Mouse (Mus musculus) neural tube, embryonic 12.5 days (tissue): Measurements from ENCODE around the gene Mgmt. TPM values are rescaled to one million over a fixed set of nuclear protein-coding genes. Genes with fewer than 3 reads are reported as not detected.

Source experiments
- ATAC-seq: fragments of 200-750 bp; cut with Nextera tagmentation; 2 replicates; pipeline ENCODE4 v1.8.0; 2017; ENCODE audit warnings: low read depth, mild to moderate bottlenecking, moderate TSS enrichment, moderate library complexity; ENCODE audit not compliant: low FRiP score
- H3K27ac ChIP-seq: fragments of 300-500 bp; sonication (generic); 2 replicates; pipeline ENCODE4 v1.5.1; 2016
- H3K27me3 ChIP-seq: fragments of 300-500 bp; sonication (generic); replicated peaks from 2 replicates; pipeline ENCODE4 v1.6.1; 2016; ENCODE audit warnings: mild to moderate bottlenecking
- H3K36me3 ChIP-seq: fragments of 300-500 bp; sonication (generic); 2 replicates; pipeline ENCODE4 v1.6.1; 2016; ENCODE audit warnings: mild to moderate bottlenecking
- H3K4me1 ChIP-seq: fragments of 300-500 bp; sonication (generic); 2 replicates; pipeline ENCODE4 v1.6.1; 2016
- H3K4me2 ChIP-seq: fragments of 300-500 bp; sonication (generic); replicated peaks from 2 replicates; pipeline ENCODE4 v1.6.1; 2016; ENCODE audit warnings: mild to moderate bottlenecking
- H3K4me3 ChIP-seq: fragments of 300-500 bp; sonication (generic); 2 replicates; pipeline ENCODE4 v1.5.1; 2016
- H3K9ac ChIP-seq: fragments of 300-500 bp; sonication (generic); 2 replicates; pipeline ENCODE4 v1.6.1; 2016; ENCODE audit warnings: mild to moderate bottlenecking
- H3K9me3 ChIP-seq: fragments of 300-500 bp; sonication (generic); 2 replicates; pipeline ENCODE4 v1.6.1; 2016; ENCODE audit warnings: mild to moderate bottlenecking
- WGBS: fragments of 180-500 bp; shearing (Covaris S2); methylation state at CpG from one replicate; pipeline ENCODE4 v1.1.7; 2016; 5-methylcytosine and 5-hydroxymethylcytosine counted together
- polyA plus RNA-seq: library from polyadenylated mRNA; unstranded; fragments of >200 nt; fragmentation: Nextera tagmentation; extraction: Ambion mirVana; gene quantifications from 2 replicates; pipeline ENCODE4 v1.2.1, GENCODE M21; 2016

Gene Mgmt
- polyA plus RNA-seq, 1 experiment from 2014 or later, result 2.6 TPM

DNA sequence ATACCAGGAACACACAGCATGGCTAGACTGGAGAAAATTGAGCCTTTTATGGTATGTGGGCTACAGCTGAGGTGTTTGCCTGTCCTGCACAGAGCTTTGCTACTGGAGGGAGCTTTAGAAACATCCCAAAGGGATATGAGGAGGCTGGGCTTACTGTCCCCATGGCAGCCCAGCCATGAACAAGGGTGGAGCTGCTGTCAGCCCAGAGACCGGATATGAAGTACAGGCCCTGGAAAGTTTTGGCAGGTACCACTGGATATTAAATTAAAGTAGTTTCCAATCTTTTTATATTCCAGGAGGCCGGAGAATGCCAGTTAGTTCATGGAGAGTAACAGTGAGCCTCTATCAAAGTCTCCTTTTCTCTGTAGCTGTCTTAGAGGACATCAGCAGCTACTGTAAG, 116.0 kb downstream of the Mgmt start:
- WGBS, result 93% methylated on average over 2 of the region's 2 CpGs
- Histone ChIP-seq H3K4me3 (no peak overlapping the region), H3K4me1 (peaks cover 6% of the 10 kb centered on the region), H3K9me3 (no peaks in the 10 kb centered on the region), H3K27me3 (no peaks in the 10 kb centered on the region), H3K27ac (no peak overlapping the region), H3K9ac (no peak overlapping the region), H3K4me2 (no peak overlapping the region), H3K36me3 (no peaks in the 10 kb centered on the region)
- no peak for ATAC-seq

GRCm38 (mm10) chr7:137012687-137013086, 118.3 kb downstream of the Mgmt start:
- WGBS, result 82% methylated on average over 8 of the region's 8 CpGs
- ATAC-seq, result no peak
- no peaks in the 10 kb centered on the region for H3K36me3 ChIP-seq
- H3K4me1 ChIP-seq, result peaks cover 5% of the 10 kb centered on the region
- no peaks in the 10 kb centered on the region for H3K9me3 ChIP-seq
- no peak overlapping the region for H3K27ac ChIP-seq
- no peak overlapping the region for H3K4me2 ChIP-seq
- H3K9ac ChIP-seq, result no peak overlapping the region
- no peak overlapping the region for H3K4me3 ChIP-seq
- H3K27me3 ChIP-seq, result no peaks in the 10 kb centered on the region

DNA sequence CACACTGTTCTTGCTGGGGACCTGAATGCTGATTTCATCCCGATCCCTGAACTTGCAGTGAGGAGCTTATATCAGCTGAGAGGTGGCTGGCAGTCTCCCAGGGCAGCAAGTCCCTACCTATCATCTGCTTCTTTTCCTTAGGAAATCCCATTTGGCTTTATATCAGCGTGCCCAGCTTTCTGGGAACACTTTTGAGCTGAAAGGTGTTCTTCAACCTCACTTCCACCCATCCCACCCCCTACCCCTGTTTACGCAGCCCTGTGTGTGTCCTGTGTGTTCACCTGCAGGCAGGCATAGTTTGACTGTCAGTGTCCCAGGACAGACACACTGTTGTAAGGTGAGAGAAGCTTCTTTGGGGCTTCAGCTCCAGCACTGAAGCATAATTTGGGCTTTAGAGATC, 119.0 kb downstream of the Mgmt start:
- H3K4me3 ChIP-seq, result no peak overlapping the region
- H3K27me3 ChIP-seq, result no peaks in the 10 kb centered on the region
- peaks cover 5% of the 10 kb centered on the region for H3K4me1 ChIP-seq
- no peaks in the 10 kb centered on the region for H3K36me3 ChIP-seq
- WGBS, result 70% methylated on average over 3 of the region's 3 CpGs
- no peak overlapping the region for H3K4me2 ChIP-seq
- no peaks in the 10 kb centered on the region for H3K9me3 ChIP-seq
- ATAC-seq, result no peak
- no peak overlapping the region for H3K9ac ChIP-seq
- no peak overlapping the region for H3K27ac ChIP-seq

DNA sequence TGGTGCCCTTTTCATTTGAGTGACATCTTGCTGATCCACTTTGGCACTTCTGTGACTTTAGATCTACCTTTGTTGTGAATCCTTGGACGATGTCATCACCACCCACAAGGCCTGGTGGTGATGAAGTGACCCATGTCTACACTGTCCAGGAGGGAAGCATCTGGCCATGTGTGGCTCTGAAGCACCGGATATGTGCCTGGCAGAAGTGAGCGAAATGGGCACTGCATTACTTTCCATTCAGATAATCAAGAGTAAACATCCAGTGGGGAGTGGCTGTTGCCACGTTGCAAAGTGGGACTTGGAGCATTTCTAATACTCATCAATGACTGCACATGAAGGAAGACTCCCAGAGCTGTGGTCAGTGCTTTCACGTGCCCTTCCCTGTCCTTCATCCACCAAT, 124.2 kb downstream of the Mgmt start:
- ATAC-seq, result no peak
- Histone ChIP-seq H3K4me1 (peaks cover 3% of the 10 kb centered on the region; the same call in 1 of the 2 replicates), H3K4me3 (no peak overlapping the region), H3K27me3 (no peaks in the 10 kb centered on the region), H3K9me3 (no peaks in the 10 kb centered on the region), H3K36me3 (no peaks in the 10 kb centered on the region), H3K9ac (no peak overlapping the region), H3K27ac (no peak overlapping the region), H3K4me2 (no peak overlapping the region)
- WGBS, result 92% methylated on average over 5 of the region's 5 CpGs

- no peaks in the 10 kb centered on the region for H3K9me3 ChIP-seq
- H3K9ac ChIP-seq, result no peak overlapping the region
- no peak for ATAC-seq
- no peaks in the 10 kb centered on the region for H3K27me3 ChIP-seq
- peaks cover 3% of the 10 kb centered on the region; the same call in 1 of the 2 replicates for H3K4me1 ChIP-seq
- WGBS, result 93% methylated on average over 6 of the region's 6 CpGs
- no peak overlapping the region for H3K4me3 ChIP-seq
- no peak overlapping the region for H3K4me2 ChIP-seq
- H3K36me3 ChIP-seq, result no peaks in the 10 kb centered on the region
- H3K27ac ChIP-seq, result no peak overlapping the region
Measured at GRCm38 (mm10) chr7:137020195-137020594, 125.8 kb downstream of the Mgmt start.

DNA sequence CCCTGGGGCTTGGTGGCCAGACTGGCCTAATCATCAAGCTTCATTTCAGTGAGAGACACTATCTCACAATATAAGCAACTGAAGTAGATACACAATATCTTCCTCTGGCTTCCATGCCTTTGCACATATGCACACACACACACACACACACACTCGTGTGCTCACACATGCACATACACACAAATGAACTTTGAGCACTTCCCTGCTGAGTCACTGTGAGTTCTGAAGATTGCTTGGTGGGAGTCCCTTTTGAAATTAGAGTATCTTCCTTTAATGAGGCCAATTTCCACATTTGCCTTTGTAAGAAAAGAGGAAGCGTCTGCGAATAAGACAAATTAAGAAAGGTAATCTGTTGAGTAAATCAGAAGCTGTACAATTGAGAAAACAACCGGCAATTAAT, 136.4 kb downstream of the Mgmt start:
- Histone ChIP-seq H3K27me3 (no peaks in the 10 kb centered on the region), H3K4me2 (no peak overlapping the region), H3K4me1 (no peaks in the 10 kb centered on the region), H3K9ac (no peak overlapping the region), H3K27ac (no peak overlapping the region), H3K4me3 (no peak overlapping the region), H3K36me3 (no peaks in the 10 kb centered on the region), H3K9me3 (0 out of 2 replicates have a peak, but pooled peaks cover 7% of the 10 kb centered on the region)
- 86% methylated on average over 4 of the region's 4 CpGs for WGBS
- no peak for ATAC-seq

DNA sequence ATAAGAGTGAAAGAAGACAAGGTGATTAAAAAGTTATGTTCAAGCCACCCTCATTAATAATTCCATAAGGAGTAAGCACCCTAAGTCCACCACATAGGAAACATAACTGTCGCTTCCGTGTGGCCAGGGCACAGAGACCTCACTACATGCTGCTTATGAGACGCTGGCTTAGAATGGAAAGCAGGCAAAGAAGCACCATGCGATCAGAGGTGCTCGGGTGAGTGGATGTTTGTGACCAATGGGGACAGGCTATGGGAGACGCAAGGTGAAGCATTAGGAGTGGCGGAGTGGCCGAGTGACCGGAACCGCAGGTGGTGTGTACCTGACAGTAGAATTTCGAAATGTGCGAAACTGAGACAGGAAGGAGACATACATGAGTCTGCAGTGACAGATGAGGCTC, 138.8 kb downstream of the Mgmt start:
- H3K27me3 ChIP-seq, result 0 out of 2 replicates have a peak, but pooled peaks cover 4% of the 10 kb centered on the region
- H3K9ac ChIP-seq, result no peak overlapping the region
- peaks cover 2% of the 10 kb centered on the region; the same call in 1 of the 2 replicates for H3K4me1 ChIP-seq
- H3K4me3 ChIP-seq, result no peak overlapping the region
- 95% methylated on average over 12 of the region's 12 CpGs for WGBS
- H3K4me2 ChIP-seq, result no peak overlapping the region
- 0 out of 2 replicates have a peak, but pooled peaks cover 7% of the 10 kb centered on the region for H3K9me3 ChIP-seq
- H3K36me3 ChIP-seq, result no peaks in the 10 kb centered on the region
- no peak for ATAC-seq
- H3K27ac ChIP-seq, result no peak overlapping the region

GRCm38 (mm10) chr7:137034986-137035385, 140.6 kb downstream of the Mgmt start:
- Histone ChIP-seq H3K27me3 (0 out of 2 replicates have a peak, but pooled peaks cover 4% of the 10 kb centered on the region), H3K9me3 (0 out of 2 replicates have a peak, but pooled peaks cover 5% of the 10 kb centered on the region), H3K27ac (no peak overlapping the region), H3K4me1 (peaks cover 11% of the 10 kb centered on the region), H3K9ac (no peak overlapping the region), H3K4me3 (no peak overlapping the region), H3K36me3 (no peaks in the 10 kb centered on the region), H3K4me2 (no peak overlapping the region)
- WGBS, result 95% methylated on average over 3 of the region's 3 CpGs
- ATAC-seq, result no peak

DNA sequence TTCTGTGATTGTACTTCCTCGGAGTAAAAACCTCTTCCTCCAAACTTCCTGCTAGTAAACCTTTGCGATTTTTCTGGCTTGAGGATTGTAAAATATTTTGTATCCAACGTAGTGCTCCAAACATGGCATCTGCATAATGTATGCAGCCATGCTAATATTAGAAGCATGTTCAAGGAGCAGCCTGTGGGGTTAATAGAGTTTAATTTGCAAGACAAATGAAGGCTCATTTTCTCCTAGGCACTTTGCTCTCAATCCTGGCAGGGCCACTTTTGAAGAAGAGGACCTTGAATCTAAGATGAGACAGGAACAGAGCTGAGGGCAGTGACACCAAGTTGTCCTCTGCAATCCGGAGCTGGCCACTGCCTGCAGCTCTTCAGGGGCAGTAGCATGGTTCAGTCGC, 141.5 kb downstream of the Mgmt start:
- 57% methylated on average over 5 of the region's 5 CpGs for WGBS
- no peak for ATAC-seq
- no peak overlapping the region for H3K4me2 ChIP-seq

GRCm38 (mm10) chr7:137037471-137037870, 143.1 kb downstream of the Mgmt start:
- no peak overlapping the region for H3K9ac ChIP-seq
- peaks cover 23% of the 10 kb centered on the region for H3K4me1 ChIP-seq
- no peaks in the 10 kb centered on the region for H3K36me3 ChIP-seq
- no peak overlapping the region for H3K27ac ChIP-seq
- H3K27me3 ChIP-seq, result 0 out of 2 replicates have a peak, but pooled peaks cover 4% of the 10 kb centered on the region
- ATAC-seq, result no peak
- no peak overlapping the region for H3K4me3 ChIP-seq
- H3K4me2 ChIP-seq, result no peak overlapping the region
- 86% methylated on average over 4 of the region's 4 CpGs for WGBS
- no peaks in the 10 kb centered on the region for H3K9me3 ChIP-seq

More for the DNA sequence above, 141.5 kb downstream of the Mgmt start:
- peaks cover 19% of the 10 kb centered on the region for H3K4me1 ChIP-seq
- 0 out of 2 replicates have a peak, but pooled peaks cover 4% of the 10 kb centered on the region for H3K27me3 ChIP-seq
- H3K9ac ChIP-seq, result no peak overlapping the region
- H3K9me3 ChIP-seq, result no peaks in the 10 kb centered on the region
- H3K36me3 ChIP-seq, result no peaks in the 10 kb centered on the region
- no peak overlapping the region for H3K4me3 ChIP-seq
- no peak overlapping the region for H3K27ac ChIP-seq

DNA sequence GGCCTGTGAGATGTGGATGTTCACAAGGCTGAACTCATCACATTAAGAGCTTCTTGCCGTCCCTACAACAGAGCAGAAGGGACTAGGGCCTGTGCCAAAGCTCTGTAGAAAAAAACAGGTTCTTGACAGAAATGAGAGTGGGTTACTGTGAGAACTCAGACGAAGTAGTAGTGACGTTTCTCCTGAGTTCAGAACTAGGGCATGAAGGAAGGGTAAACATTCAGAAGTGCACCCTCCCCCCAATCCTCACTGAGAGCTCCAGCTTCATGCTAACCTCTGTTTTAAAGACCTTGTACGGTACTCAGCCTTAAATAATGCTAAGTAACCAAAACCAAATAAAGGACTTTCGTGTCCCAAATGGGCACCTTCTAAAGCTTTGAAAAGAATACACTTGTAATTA, 143.5 kb downstream of the Mgmt start:
- Histone ChIP-seq H3K9ac (no peak overlapping the region), H3K27me3 (0 out of 2 replicates have a peak, but pooled peaks cover 4% of the 10 kb centered on the region), H3K36me3 (no peaks in the 10 kb centered on the region), H3K4me3 (no peak overlapping the region), H3K27ac (no peak overlapping the region), H3K4me2 (no peak overlapping the region), H3K4me1 (peaks cover 23% of the 10 kb centered on the region), H3K9me3 (no peaks in the 10 kb centered on the region)
- 67% methylated on average over 5 of the region's 5 CpGs for WGBS
- ATAC-seq, result no peak

GRCm38 (mm10) chr7:137038311-137038945, 144.0 kb downstream of the Mgmt start:
- WGBS, result 73% methylated on average over 10 of the region's 10 CpGs
- no peak overlapping the region for H3K4me2 ChIP-seq
- no peaks in the 10 kb centered on the region for H3K36me3 ChIP-seq
- no peak overlapping the region for H3K9ac ChIP-seq
- H3K27me3 ChIP-seq, result 0 out of 2 replicates have a peak, but pooled peaks cover 4% of the 10 kb centered on the region
- H3K4me3 ChIP-seq, result no peak overlapping the region
- peaks cover 23% of the 10 kb centered on the region for H3K4me1 ChIP-seq
- ATAC-seq, result no peak
- H3K27ac ChIP-seq, result no peak overlapping the region
- H3K9me3 ChIP-seq, result no peaks in the 10 kb centered on the region

GRCm38 (mm10) chr7:137038946-137039320, 144.5 kb downstream of the Mgmt start:
- Histone ChIP-seq H3K4me2 (no peak overlapping the region), H3K36me3 (no peaks in the 10 kb centered on the region), H3K27ac (no peak overlapping the region), H3K9ac (no peak overlapping the region), H3K27me3 (0 out of 2 replicates have a peak, but pooled peaks cover 4% of the 10 kb centered on the region), H3K4me1 (peaks cover 23% of the 10 kb centered on the region), H3K9me3 (no peaks in the 10 kb centered on the region), H3K4me3 (no peak overlapping the region)
- WGBS, result 62% methylated on average over 7 of the region's 7 CpGs
- no peak for ATAC-seq
